Comparison of ENCODE assay signal across 7 mouse cellular contexts in the genomic region with DNA sequence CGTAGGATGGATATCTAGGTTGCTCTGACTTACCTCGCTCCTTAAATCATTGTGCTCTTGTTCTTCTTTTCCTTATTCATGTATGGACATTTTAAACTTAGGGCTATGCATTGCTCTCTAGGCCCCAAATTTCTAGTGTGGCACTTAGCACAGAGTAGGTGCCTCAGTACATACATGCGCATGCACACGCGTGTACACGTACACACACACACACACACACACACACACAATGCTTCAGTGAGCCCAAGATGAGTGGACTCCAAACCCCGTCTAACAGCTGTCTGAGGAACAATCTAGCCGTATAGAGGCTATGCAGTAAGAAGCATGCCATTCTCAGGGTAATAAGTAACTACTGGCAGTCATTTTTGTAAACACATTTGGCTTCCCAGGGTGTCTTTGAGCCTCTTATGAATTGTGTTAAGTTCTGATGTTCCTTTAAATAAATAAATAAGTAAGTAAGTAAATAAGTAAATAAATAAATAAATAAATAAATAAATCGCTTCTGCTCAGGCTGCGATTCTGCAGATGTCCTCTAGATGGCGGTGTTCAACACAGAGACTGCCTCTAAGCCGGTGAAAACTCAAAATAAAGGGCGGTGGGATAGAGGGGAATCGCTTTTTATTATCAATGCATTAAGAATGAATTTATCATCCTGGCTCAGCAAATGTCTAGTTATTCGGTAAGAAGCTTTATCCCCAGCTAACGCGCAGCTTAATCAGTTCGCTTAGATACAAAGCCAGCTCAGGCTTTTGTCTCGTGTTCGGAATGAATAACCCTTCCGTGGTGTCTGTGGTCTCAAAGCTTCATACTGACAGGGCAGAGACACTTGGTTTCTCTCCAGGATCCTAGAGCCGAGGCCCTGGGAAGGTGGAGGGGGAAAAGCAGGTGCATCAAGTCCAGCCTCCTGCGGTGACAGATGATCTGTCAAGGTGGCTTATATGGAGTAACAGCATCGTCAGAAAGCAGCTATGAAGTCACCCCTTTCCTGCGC.
A peak's percentile ranks its signal among the peaks of the same experiment; 100 is the strongest.
DNase-seq lines count a peak whose midpoint lies in the region; ATAC-seq lines count a peak whose summit lies in the region.

No protein-coding gene starts in this region.

- H3K36me3 ChIP-seq in forebrain, embryonic 11.5 days (ENCODE audit: control insufficient read depth, insufficient read depth, low read length): no peaks in the 10 kb centered on the region

- DNase-seq in urinary bladder, postnatal 25 days (ENCODE audit: low spot score): peak; percentile 8
- DNase-seq in urinary bladder, postnatal 10 days (ENCODE audit: low spot score): no peak
- DNase-seq in brain, embryonic 18.5 days (ENCODE audit: low read depth, low spot score): peak; percentile 64
- DNase-seq in forebrain, embryonic 11.5 days (ENCODE audit: low spot score): peak; percentile 79
- DNase-seq in kidney, postnatal 10 days: peak; percentile 63
- peak; percentile 43 for DNase-seq in skeletal muscle tissue, adult 2 months (ENCODE audit: low read depth, low spot score)

- no peak overlapping the region for H3K27ac ChIP-seq in forebrain, embryonic 11.5 days (ENCODE audit: low read depth, low read length)

- H3K4me2 ChIP-seq in forebrain, embryonic 11.5 days (ENCODE audit: low read depth, low read length, severe bottlenecking): no peak overlapping the region; the same call in 1 of the 2 replicates

- 55% methylated on average over 25 of the region's 25 CpGs for WGBS in forebrain, embryonic 11.5 days

- no peaks in the 10 kb centered on the region for H3K27me3 ChIP-seq in forebrain, embryonic 11.5 days (ENCODE audit: control insufficient read depth, insufficient read depth, low read length)

- H3K4me1 ChIP-seq in forebrain, embryonic 11.5 days (replicated peaks; ENCODE audit: control insufficient read depth, insufficient read depth, low read length): no peaks in the 10 kb centered on the region

- no peak for ATAC-seq in forebrain, embryonic 11.5 days (replicated peaks; ENCODE audit: low FRiP score)
- 0 out of 2 replicates have a peak, but pooled peaks have one; percentile 34 for ATAC-seq in megakaryocyte progenitor cell, adult 5-6 weeks (replicated peaks; ENCODE audit: poor library complexity)

- H3K9me3 ChIP-seq in forebrain, embryonic 11.5 days (ENCODE audit: control insufficient read depth, low read length): no peaks in the 10 kb centered on the region

- H3K4me3 ChIP-seq in forebrain, embryonic 11.5 days (ENCODE audit: low read depth, low read length): no peak overlapping the region

- H3K9ac ChIP-seq in forebrain, embryonic 11.5 days (ENCODE audit: low read length): no peak overlapping the region
